ENCODE assay signal across 30 mouse cellular contexts in genomic region chr3:145876120-145876519, GRCm38 (mm10). TPM values are rescaled to one million over a fixed set of nuclear protein-coding genes. Genes with fewer than 3 reads are reported as not detected.
DNase-seq lines count a peak whose midpoint lies in the region; ATAC-seq and TF ChIP-seq lines count a peak whose summit lies in the region.
"Had no signal": no experiment of that assay in that cellular context is flagged by ENCODE, and none has a peak within 500 bp of the region (broad histone marks: within the 10 kb centered on the region; RNA-seq: fewer than 3 reads in every experiment).

No protein-coding gene starts in this region.

- peak; percentile 20 for DNase-seq in lung, postnatal 0 days (ENCODE audit: low spot score)
- DNase-seq in lung, postnatal 25 days (ENCODE audit: low spot score), result no peak
- DNase-seq in MN1 (ENCODE audit: low spot score) (peak; percentile 22), adipocyte (ENCODE audit: low spot score) (peak; percentile 76)
- no peak for DNase-seq in stomach, postnatal 0 days (ENCODE audit: low spot score)
- no peak for DNase-seq in hindbrain, embryonic 11.5 days (ENCODE audit: low spot score)
- no peak for DNase-seq in thymus, postnatal 0 days (ENCODE audit: low spot score)
- no peak for DNase-seq in layer of hippocampus, postnatal 14 days (ENCODE audit: low spot score in 2 of 2)
- DNase-seq: adrenal gland, adult 8-10 months; cerebellum, adult 9-10 months; cerebellum, postnatal 36 days; embryo, embryonic 11 days; gastrocnemius, postnatal 25 days; kidney, adult 8-10 months; lung, postnatal 4 days; midbrain, embryonic 14.5 days; retina, postnatal 1 day; right cerebral cortex, postnatal 14 days; thymus, postnatal 25 days had no signal

- no peak for TF ChIP-seq EP300 in lung, postnatal 0 days (IDR thresholded peaks at IDR 0.05)
- no peak for TF ChIP-seq EP300 in stomach, postnatal 0 days (optimal IDR thresholded peaks at IDR 0.05)

- no peaks in the 10 kb centered on the region for H3K36me3 ChIP-seq in lung, postnatal 0 days (ENCODE audit: insufficient read depth, low read length)
- H3K36me3 ChIP-seq in stomach, postnatal 0 days (ENCODE audit: control insufficient read depth, insufficient read depth, low read length), result no peaks in the 10 kb centered on the region
- no peaks in the 10 kb centered on the region for H3K36me3 ChIP-seq in hindbrain, embryonic 11.5 days (ENCODE audit: control insufficient read depth, insufficient read depth, low read length)
- H3K36me3 ChIP-seq: embryonic facial prominence, embryonic 12.5 days; forebrain, embryonic 10.5 days; forebrain, embryonic 15.5 days; heart, embryonic 12.5 days; limb, embryonic 12.5 days; lung, embryonic 15.5 days; neural tube, embryonic 15.5 days; stomach, embryonic 15.5 days had no signal

- no peaks in the 10 kb centered on the region for H3K27me3 ChIP-seq in lung, postnatal 0 days (replicated peaks; ENCODE audit: insufficient read depth, low read length)
- H3K27me3 ChIP-seq in stomach, postnatal 0 days (ENCODE audit: control insufficient read depth, insufficient read depth, low read length), result no peaks in the 10 kb centered on the region
- no peaks in the 10 kb centered on the region for H3K27me3 ChIP-seq in hindbrain, embryonic 11.5 days (ENCODE audit: control insufficient read depth, insufficient read depth, low read length)
- H3K27me3 ChIP-seq: embryonic facial prominence, embryonic 12.5 days; forebrain, embryonic 15.5 days; heart, embryonic 12.5 days; limb, embryonic 12.5 days; lung, embryonic 15.5 days; neural tube, embryonic 15.5 days; stomach, embryonic 15.5 days had no signal

- no peak for TF ChIP-seq CTCF in lung, postnatal 0 days (IDR thresholded peaks at IDR 0.05)
- TF ChIP-seq CTCF in stomach, postnatal 0 days (IDR thresholded peaks at IDR 0.05; ENCODE audit: low read depth), result no peak

- no peak overlapping the region for H3K4me3 ChIP-seq in lung, postnatal 0 days (ENCODE audit: low read depth, low read length)
- H3K4me3 ChIP-seq in stomach, postnatal 0 days (ENCODE audit: low read depth, low read length), result no peak overlapping the region
- no peak overlapping the region for H3K4me3 ChIP-seq in hindbrain, embryonic 11.5 days (ENCODE audit: low read depth, low read length)
- H3K4me3 ChIP-seq: embryonic facial prominence, embryonic 12.5 days; forebrain, embryonic 10.5 days; forebrain, embryonic 15.5 days; heart, adult 2 months; heart, embryonic 12.5 days; limb, embryonic 12.5 days; lung, embryonic 15.5 days; neural tube, embryonic 15.5 days; stomach, embryonic 15.5 days had no signal

- ATAC-seq in lung, postnatal 0 days, result no peak; the same call in 1 of the 2 replicates
- peak; percentile 53; the same call in 1 of the 2 replicates for ATAC-seq in stomach, postnatal 0 days (ENCODE audit: low FRiP score, low TSS enrichment)
- no peak for ATAC-seq in hindbrain, embryonic 11.5 days (ENCODE audit: low FRiP score)
- ATAC-seq: forebrain, embryonic 15.5 days; hindbrain, embryonic 16.5 days had no signal

- WGBS in lung, postnatal 0 days, result 69% methylated on average over 11 of the region's 11 CpGs
- WGBS in stomach, postnatal 0 days, result 70% methylated on average over 11 of the region's 11 CpGs
- 92% methylated on average over 11 of the region's 11 CpGs for WGBS in hindbrain, embryonic 11.5 days

- H3K9me3 ChIP-seq in lung, postnatal 0 days (ENCODE audit: low read length), result no peaks in the 10 kb centered on the region
- no peaks in the 10 kb centered on the region for H3K9me3 ChIP-seq in stomach, postnatal 0 days (ENCODE audit: control insufficient read depth, low read length)
- H3K9me3 ChIP-seq in hindbrain, embryonic 11.5 days (ENCODE audit: control insufficient read depth, low read length), result no peaks in the 10 kb centered on the region
- H3K9me3 ChIP-seq: embryonic facial prominence, embryonic 12.5 days; forebrain, embryonic 10.5 days; forebrain, embryonic 15.5 days; heart, embryonic 12.5 days; limb, embryonic 12.5 days; lung, embryonic 15.5 days; neural tube, embryonic 15.5 days; stomach, embryonic 15.5 days had no signal

- no peaks in the 10 kb centered on the region for H3K4me1 ChIP-seq in lung, postnatal 0 days (ENCODE audit: insufficient read depth, low read depth, low read length)
- H3K4me1 ChIP-seq in stomach, postnatal 0 days (replicated peaks; ENCODE audit: control insufficient read depth, insufficient read depth), result no peaks in the 10 kb centered on the region
- H3K4me1 ChIP-seq in hindbrain, embryonic 11.5 days (replicated peaks; ENCODE audit: control insufficient read depth, insufficient read depth, low read length), result no peaks in the 10 kb centered on the region
- H3K4me1 ChIP-seq: embryonic facial prominence, embryonic 12.5 days; forebrain, embryonic 15.5 days; lung, embryonic 15.5 days; neural tube, embryonic 15.5 days; stomach, embryonic 15.5 days had no signal

- no peak overlapping the region for H3K4me2 ChIP-seq in lung, postnatal 0 days (replicated peaks; ENCODE audit: low read depth, low read length)
- no peak overlapping the region for H3K4me2 ChIP-seq in stomach, postnatal 0 days (replicated peaks; ENCODE audit: low read depth)
- no peak overlapping the region for H3K4me2 ChIP-seq in hindbrain, embryonic 11.5 days (replicated peaks; ENCODE audit: low read depth, low read length)
- H3K4me2 ChIP-seq: embryonic facial prominence, embryonic 12.5 days; forebrain, embryonic 15.5 days; heart, embryonic 12.5 days; limb, embryonic 12.5 days; lung, embryonic 15.5 days; neural tube, embryonic 15.5 days; stomach, embryonic 15.5 days had no signal

- no peak overlapping the region for H3K9ac ChIP-seq in lung, postnatal 0 days (replicated peaks; ENCODE audit: low read depth)
- H3K9ac ChIP-seq in stomach, postnatal 0 days (ENCODE audit: low read length), result no peak overlapping the region
- H3K9ac ChIP-seq in hindbrain, embryonic 11.5 days (ENCODE audit: low read depth, low read length), result no peak overlapping the region
- H3K9ac ChIP-seq: embryonic facial prominence, embryonic 12.5 days; forebrain, embryonic 15.5 days; heart, embryonic 12.5 days; limb, embryonic 12.5 days; lung, embryonic 15.5 days; neural tube, embryonic 15.5 days; stomach, embryonic 15.5 days had no signal

- H3K27ac ChIP-seq in lung, postnatal 0 days (ENCODE audit: low read length), result no peak overlapping the region
- no peak overlapping the region for H3K27ac ChIP-seq in stomach, postnatal 0 days (replicated peaks)
- H3K27ac ChIP-seq in hindbrain, embryonic 11.5 days (ENCODE audit: low read depth, low read length), result no peak overlapping the region
- H3K27ac ChIP-seq: embryonic facial prominence, embryonic 12.5 days; forebrain, embryonic 10.5 days; forebrain, embryonic 15.5 days; heart, adult 2 months; kidney, postnatal 0 days; limb, embryonic 12.5 days; lung, embryonic 15.5 days; neural tube, embryonic 15.5 days; stomach, embryonic 15.5 days had no signal

RNA-seq across cellular contexts. Expression of gene Bcl10, which starts 46.5 kb away (rescaled TPM):
- 54.3 and 63.5 TPM in 2 replicates for polyA plus RNA-seq in lung, postnatal 0 days (2015; fragmentation: Nextera tagmentation; extraction: Ambion mirVana)
- polyA plus RNA-seq in stomach, postnatal 0 days (2015; fragmentation: Nextera tagmentation; extraction: Ambion mirVana), result 43.5 and 46.1 TPM in 2 replicates
- 56.0 and 65.7 TPM in 2 replicates for polyA plus RNA-seq in hindbrain, embryonic 11.5 days (2014; fragmentation: Nextera tagmentation; extraction: Ambion mirVana)
- 82.5 and 88.6 TPM in 2 replicates for polyA plus RNA-seq in thymus, postnatal 0 days (2015; fragmentation: Nextera tagmentation; extraction: Ambion mirVana)
- 10 to 100 TPM; 14.9 to 15.6 TPM for total RNA-seq in layer of hippocampus, postnatal 14 days (2021)

Comparison
In these comparisons a context has a peak if more than half of its experiments do, and no peak if none do; other contexts are left out.
1. DNase-seq: peak in lung, postnatal 0 days (single experiment), MN1 (single experiment) and adipocyte (single experiment); none in lung, postnatal 25 days (single experiment), stomach, postnatal 0 days (single experiment), hindbrain, embryonic 11.5 days (single experiment), thymus, postnatal 0 days (single experiment) and layer of hippocampus, postnatal 14 days (0 of 2).